Mouse (Mus musculus): ENCODE results near the gene Tgfb1i1.
A peak's percentile ranks its signal among the peaks of the same experiment; 100 is the strongest.

The Tgfb1i1 gene

DNA sequence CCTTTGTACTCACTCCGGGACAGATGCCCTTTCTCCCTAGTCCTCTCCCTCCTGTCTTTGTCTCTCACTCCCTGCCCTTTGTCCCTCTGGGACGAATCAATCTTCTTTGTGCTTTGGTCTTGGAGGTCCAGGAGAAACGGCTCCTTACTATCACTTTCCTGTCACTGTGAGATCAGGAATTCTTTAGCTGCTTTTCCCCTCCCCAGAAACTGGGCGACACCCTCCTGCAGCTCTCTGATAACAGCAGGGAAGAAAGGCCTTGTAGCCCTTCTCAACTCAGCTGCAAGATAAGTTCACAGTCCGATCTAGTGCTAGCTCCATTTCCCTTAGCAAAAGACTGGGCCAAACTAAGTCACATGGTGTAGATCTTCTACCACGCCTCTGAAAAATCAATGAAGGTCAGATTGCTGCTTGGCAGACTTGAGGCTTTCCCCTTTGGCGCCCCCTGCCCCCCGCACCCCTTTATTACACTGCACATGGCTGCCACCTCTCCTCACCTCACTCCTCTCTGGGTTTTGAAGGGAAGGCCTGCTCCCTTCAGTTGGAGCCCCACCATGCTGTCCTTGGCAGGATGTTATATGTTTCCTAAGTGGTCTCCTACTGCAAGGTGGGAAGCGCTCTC is 42.4 kb downstream of the Tgfb1i1 start:
- peak; percentile 91 for DNase-seq (ENCODE audit: extremely low read depth, low read depth)

- no peak for DNase-seq (ENCODE audit: extremely low read depth, low read depth)
These were observed 48.2 kb downstream of the Tgfb1i1 start for GRCm38 (mm10) chr7:128294785-128295184.

DNA sequence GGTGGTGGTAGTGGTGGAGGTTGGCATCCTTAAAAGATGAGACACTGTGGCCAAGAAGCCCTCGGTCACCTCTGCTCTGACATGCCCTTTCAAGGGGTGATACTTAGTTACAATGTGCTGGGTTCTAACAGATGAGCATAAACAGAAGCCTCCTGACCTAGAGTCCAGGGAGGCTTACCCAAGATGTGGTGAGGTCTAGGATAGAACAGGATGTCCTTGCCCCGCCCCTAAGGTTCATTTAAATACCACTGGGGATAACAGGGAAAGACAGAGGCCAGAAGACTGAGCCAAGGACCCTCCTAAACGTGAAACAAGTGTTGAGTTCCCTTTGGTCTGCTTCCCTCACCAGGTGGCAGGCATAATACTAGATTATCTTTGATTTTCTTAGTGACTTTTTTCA is 49.9 kb downstream of the Tgfb1i1 start:
- no peak for DNase-seq (ENCODE audit: extremely low read depth, low read depth)

GRCm38 (mm10) chr7:128297291-128297616 is 50.6 kb downstream of the Tgfb1i1 start:
- no peak for DNase-seq (ENCODE audit: extremely low read depth, low read depth)

DNA sequence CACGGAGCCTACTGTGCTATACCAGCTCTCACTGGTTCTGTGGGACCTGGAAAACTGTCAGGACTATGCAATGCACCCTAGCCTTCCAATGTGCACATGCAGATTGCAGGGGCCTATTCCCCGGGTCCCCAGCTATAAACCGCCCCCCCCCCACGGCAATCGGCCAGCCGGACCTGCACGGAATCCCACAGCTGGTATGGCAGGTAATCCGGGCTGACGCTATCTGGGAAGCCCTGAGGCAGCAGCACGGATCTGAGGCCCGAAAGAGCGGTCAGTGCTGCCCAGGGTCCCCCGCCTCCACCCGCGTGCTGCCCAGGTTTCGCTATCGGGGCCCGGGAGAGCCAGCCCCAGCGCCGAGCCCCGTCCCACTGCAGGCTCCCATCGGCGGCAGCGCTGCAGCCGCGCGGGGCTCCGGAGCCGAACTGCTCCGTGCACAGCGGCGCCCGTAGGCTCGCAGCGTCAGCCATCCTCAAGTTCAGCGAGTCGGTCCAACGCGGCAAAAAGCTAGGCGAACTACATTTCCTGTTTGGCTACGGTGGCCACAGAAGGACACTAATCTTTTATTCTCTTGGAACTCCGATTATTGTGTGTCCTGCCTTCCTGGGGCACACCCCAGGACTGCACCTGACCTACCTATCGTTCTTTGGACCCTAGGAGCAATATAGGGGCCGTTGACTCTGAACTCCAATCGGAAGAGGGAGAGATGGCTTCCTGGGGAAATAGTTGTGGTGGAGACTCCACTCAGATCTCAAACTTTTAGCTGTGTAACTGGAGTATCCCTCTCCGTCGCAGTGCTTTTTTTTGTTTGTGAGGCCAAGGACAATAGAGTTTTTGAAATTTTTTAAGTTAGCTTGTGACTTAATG is 51.2 kb downstream of the Tgfb1i1 start, which contains the start of gene BC017158:
Gene BC017158, minus strand, starts transcription at position 554 of the 864 bp plus-strand sequence.
- DNase-seq (ENCODE audit: extremely low read depth, low read depth), result peak; percentile 62

DNA sequence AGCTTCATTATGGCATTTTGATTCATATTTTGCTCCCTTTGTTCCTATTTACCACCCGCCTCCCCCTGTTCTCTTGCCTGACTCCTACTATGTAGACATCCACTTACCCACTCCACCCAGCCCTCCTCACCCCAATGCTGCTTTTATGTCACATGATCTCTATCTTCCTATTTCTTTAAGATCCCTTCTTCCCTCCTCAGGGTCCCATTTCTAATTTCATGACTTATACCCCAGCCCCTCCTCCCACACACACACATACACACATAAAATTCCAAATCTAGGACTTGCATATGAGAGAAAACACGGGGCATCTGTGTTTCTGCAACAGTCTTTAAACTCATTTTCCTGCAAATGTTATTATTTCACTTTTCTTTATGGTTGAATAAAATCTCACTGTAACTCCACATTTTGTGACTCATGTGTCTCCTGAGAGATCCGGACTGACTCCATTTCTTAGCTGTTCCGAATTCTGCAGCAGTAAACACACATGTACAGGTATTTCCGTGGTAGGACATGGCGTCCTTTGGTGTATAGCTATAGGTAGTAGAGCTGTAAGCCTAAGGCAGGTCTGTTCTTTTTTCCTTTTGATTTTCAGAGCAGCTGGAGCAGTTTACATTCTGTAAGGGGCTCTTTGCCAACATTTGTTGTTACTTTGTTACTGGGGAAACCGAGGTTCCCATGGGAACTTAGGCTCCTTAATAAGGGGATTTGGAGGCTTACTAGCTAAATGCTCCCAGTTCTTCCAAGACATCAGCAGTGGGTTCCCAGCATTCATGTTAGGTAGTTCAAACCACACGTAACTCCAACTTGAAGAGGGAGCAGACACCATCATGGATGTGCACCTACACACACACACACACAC is 52.1 kb downstream of the Tgfb1i1 start:
- DNase-seq (ENCODE audit: extremely low read depth, low read depth), result no peak

DNA sequence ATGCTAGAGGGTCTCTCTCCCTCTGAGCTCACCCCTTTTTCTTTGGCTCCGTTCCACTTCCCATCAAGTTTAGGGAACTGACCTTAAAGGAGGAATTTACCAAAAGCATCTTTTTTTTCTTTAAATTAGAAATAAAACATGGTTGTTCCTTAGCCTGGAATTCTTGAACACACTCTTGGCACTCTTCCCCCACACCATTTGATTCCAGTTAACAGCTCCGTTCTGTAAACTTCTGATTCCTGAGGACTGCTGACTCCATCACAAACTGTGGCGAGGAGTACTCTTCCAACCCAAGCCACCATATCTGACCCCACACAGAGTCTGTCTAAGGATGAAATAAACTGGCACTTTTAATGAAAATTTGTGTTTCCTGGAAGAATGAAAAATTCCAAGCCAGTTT is 54.3 kb downstream of the Tgfb1i1 start:
- no peak for DNase-seq (ENCODE audit: extremely low read depth, low read depth)

GRCm38 (mm10) chr7:128302151-128302550 is 55.5 kb downstream of the Tgfb1i1 start:
- DNase-seq (ENCODE audit: extremely low read depth, low read depth), result no peak

DNA sequence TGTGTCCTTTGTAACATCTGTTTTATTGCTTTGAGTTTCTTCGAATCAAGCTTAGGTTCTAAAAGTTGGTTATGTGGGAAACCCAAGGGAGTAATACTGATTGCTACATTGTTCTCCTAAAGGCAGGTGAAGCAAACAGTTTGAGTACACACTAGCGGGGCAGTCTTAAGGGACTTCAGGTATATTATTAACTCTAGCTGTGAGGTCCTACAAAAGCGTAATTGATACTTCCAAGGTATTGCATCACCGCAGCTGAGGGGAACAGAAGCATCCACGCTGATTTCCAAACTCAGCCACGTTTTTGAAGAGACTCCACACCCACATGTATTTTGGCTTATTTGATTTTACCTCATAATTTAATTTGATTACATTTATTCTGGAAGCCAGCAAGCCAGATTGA is 57.6 kb downstream of the Tgfb1i1 start:
- no peak for DNase-seq (ENCODE audit: extremely low read depth, low read depth)

DNA sequence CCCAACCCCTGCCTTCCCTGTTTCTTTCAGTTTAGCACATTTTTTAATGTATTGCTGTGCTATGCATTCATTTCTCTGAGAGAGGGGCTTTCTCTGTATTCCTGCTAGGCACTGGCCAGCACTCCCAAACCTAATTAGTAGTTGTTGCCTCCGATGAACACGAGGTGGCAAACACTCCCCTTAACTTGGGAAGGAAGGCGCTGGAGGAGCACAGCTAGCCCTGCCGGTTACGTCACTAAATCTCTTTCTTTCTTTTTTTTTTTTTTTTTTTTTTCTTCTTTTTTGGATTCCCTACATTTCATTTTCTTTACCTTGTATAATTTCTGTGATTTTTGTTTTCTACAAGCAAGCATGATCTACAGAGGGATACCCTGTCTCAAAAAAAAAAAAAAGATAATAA is 58.3 kb downstream of the Tgfb1i1 start:
- no peak for DNase-seq (ENCODE audit: extremely low read depth, low read depth)
